Mouse (Mus musculus) thymus, adult 2 months (tissue): ENCODE data around the gene Agpat3. TPM values are rescaled to one million over a fixed set of nuclear protein-coding genes. Genes with fewer than 3 reads are reported as not detected.

Experiments used
- DNase-seq: peaks from one replicate; pipeline ENCODE4 v3.0.0; 2021
- H3K27ac ChIP-seq: fragments of 200-500 bp; 2 replicates; pipeline ENCODE4 v1.5.1; 2012; ENCODE audit warnings: low read length, control low read depth; ENCODE audit not compliant: control insufficient read depth, insufficient read depth
- H3K27me3 ChIP-seq: fragments of 200-500 bp; 2 replicates; pipeline ENCODE4 v1.6.1; 2012; ENCODE audit warnings: mild to moderate bottlenecking, low read length, moderate library complexity, mixed read lengths; ENCODE audit not compliant: control insufficient read depth, insufficient read depth
- H3K36me3 ChIP-seq: fragments of 200-500 bp; 2 replicates; pipeline ENCODE4 v1.6.1; 2012; ENCODE audit warnings: mild to moderate bottlenecking, low read length, moderate library complexity; ENCODE audit not compliant: control insufficient read depth, insufficient read depth
- H3K4me1 ChIP-seq: fragments of 200-500 bp; replicated peaks from 2 replicates; pipeline ENCODE4 v1.6.1; 2012; ENCODE audit warnings: low read length; ENCODE audit not compliant: control insufficient read depth, insufficient read depth
- H3K4me3 ChIP-seq: fragments of 200-500 bp; 2 replicates; pipeline ENCODE4 v1.5.1; 2012; ENCODE audit warnings: mild to moderate bottlenecking, low read length, control low read depth, moderate library complexity; ENCODE audit not compliant: control insufficient read depth, insufficient read depth
- CTCF ChIP-seq: fragments of 200-500 bp; IDR thresholded peaks from 2 replicates; pipeline ENCODE4 v1.5.1; 2012; ENCODE audit warnings: mild to moderate bottlenecking, control low read depth, low read length, moderate library complexity, borderline replicate concordance; ENCODE audit not compliant: control insufficient read depth, poor library complexity, insufficient read depth; ENCODE audit errors: extremely low read depth
- POLR2A ChIP-seq: fragments of 200-500 bp; IDR thresholded peaks from 2 replicates; pipeline ENCODE4 v1.6.1; 2012; ENCODE audit warnings: mild to moderate bottlenecking, low read length, control low read depth, moderate library complexity; ENCODE audit not compliant: control insufficient read depth, poor library complexity, insufficient read depth; ENCODE audit errors: extremely low read depth
- WGBS: fragments of 180-500 bp; shearing (Covaris S2); methylation state at CpG from one replicate; pipeline ENCODE4 v1.1.7; 2018; 5-methylcytosine and 5-hydroxymethylcytosine counted together
- polyA plus RNA-seq: library from polyadenylated mRNA; depleted of rRNA; stranded (reverse); fragments of >200 nt; gene quantifications from 2 replicates; pipeline ENCODE4 v1.2.3, GENCODE M21; 2012; rRNA removed

The Agpat3 gene
- polyA plus RNA-seq, 1 experiment = 423 TPM

GRCm38 (mm10) chr10:78219528-78219927, 132.8 kb downstream of the Agpat3 start:
- no peak overlapping the region for H3K4me3 ChIP-seq
- H3K27ac ChIP-seq = no peak overlapping the region
- no peaks in the 10 kb centered on the region for H3K27me3 ChIP-seq
- H3K36me3 ChIP-seq = peaks cover 66% of the 10 kb centered on the region
- TF ChIP-seq POLR2A = no peak
- no peak for TF ChIP-seq CTCF
- 97% methylated on average over 1 of the region's 1 CpGs for WGBS
- DNase-seq = no peak
- H3K4me1 ChIP-seq = no peaks in the 10 kb centered on the region

Other genes starting within 250 kb of the Agpat3 start
- 148 and 156 TPM in 2 replicates for gene D10Jhu81e, start 182.7 kb downstream of the Agpat3 start, polyA plus RNA-seq
- 16.4 and 17.1 TPM in 2 replicates for gene Pwp2, start 167.3 kb downstream of the Agpat3 start, polyA plus RNA-seq
- 96.0 and 105 TPM in 2 replicates for gene Trappc10, start 107.8 kb downstream of the Agpat3 start, polyA plus RNA-seq
- gene Rrp1, start 60.6 kb upstream of the Agpat3 start, polyA plus RNA-seq = 133 and 164 TPM in 2 replicates
- gene Cstb, start 73.2 kb upstream of the Agpat3 start, polyA plus RNA-seq = 212 and 247 TPM in 2 replicates
- gene Pdxk, start 112.5 kb upstream of the Agpat3 start, polyA plus RNA-seq = 26.1 and 28.8 TPM in 2 replicates
- gene Olfr1358, start 164.9 kb upstream of the Agpat3 start, polyA plus RNA-seq = 0.09 TPM in 1 of 2 replicates, not detected in the other
- 235 and 243 TPM in 2 replicates for gene Ilvbl, start 221.9 kb upstream of the Agpat3 start, polyA plus RNA-seq
- gene Syde1, start 239.5 kb upstream of the Agpat3 start, polyA plus RNA-seq = 12.2 and 12.3 TPM in 2 replicates